Mouse (Mus musculus) erythroblast, embryonic 14.5 days (primary cell): ENCODE data around the gene Msi2.

ENCODE experiments used
- GATA1 ChIP-seq: IDR thresholded peaks from 2 replicates; pipeline ENCODE4 v1.6.1; 2012; ENCODE audit warnings: low read length, inconsistent platforms, mixed read lengths
- TAL1 ChIP-seq: IDR thresholded peaks from 3 replicates; pipeline ENCODE4 v1.6.1; 2012; ENCODE audit warnings: low read length, inconsistent platforms, mixed read lengths

GRCm38 (mm10) chr11:88718050-88718765 is at the start of gene Msi2:
- no peak for TF ChIP-seq GATA1
- no peak for TF ChIP-seq TAL1
